Mouse (Mus musculus) lung, postnatal 14 days (tissue): Measurements from ENCODE around the gene Tspo2.

Source experiments
- DNase-seq: peaks from one replicate; pipeline ENCODE4 v3.0.0; 2021

Tspo2 gene

DNA sequence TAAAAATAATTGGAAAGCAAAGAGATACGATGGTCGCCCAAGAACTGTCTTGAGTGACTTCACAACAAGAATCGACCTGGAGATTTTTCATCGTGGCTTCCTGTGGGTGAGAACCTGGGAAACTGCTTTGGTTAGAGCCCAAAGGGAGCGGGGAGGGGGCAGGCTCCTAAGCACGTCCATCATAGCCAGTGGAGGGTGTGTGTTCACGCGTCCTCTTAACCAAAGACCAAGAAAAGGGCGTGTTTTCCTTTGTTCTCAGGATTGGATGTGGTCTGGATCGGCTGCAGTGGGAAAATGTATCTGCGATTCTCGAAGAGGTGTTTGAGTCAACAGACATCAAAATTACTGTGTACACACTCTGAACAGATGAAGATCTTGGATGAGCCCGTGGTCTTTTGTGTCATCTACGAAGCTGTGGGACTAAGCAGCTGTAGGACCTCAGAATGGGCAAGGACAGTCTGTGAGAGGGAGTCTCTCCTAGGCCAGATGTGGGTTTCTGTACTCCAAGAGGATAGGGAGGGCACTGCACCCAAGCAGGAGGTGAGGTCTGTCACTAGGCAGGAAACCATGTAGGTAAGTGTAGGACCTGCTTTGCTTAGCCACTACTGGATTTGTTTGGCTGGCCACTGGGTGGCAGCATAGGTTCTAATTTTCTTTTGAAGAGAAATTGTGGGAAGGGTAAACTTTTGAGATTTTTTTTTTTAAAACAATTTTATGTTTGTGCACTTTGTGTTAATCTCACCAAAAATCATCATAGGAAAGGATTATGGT, 34.7 kb downstream of the Tspo2 start:
- DNase-seq, result peak; percentile 70

GRCm38 (mm10) chr17:48416011-48416410, 35.3 kb downstream of the Tspo2 start:
- no peak for DNase-seq

DNA sequence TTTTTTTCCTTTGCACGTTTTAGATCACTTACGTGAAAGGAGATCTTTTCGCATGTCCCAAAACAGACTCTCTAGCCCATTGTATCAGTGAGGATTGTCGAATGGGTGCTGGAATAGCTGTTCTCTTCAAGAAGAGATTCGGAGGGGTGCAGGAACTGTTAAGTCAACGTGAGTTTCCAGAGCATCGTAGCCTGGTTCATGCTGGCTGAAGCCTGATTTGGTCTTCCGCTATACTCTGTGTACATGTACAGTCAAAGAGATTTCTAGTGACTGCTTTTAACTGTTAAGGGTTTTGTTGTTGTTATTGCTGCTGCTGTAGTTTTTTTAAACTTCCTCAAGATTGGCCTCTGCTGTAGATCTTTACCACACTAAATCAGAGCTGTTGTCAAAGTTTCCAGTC, 40.1 kb downstream of the Tspo2 start:
- no peak for DNase-seq

DNA sequence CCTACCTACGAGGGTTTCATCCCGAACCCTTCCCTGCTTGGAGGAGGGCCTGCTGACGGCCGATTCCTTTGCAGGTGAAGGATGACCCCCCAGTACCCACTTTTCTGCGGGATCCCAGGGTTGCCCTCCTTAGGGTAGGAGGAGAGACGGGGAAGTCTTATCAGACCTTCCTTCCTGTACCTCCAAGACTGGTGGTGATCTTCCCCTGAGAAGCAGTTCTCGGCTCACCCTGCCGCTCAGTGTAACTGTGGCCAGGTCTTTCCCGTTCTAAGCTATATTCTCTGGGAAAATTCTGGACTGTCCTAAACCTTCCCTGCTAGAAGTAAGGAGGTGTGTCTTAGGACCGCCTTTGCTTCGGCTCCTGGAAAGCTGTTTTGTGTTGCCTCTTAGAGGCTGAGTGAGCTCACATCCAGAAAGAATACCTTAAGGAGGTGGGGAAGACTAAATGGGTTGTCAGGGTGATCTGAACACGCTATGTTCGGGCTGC, 41.0 kb downstream of the Tspo2 start:
- DNase-seq, result no peak

- DNase-seq, result peak; percentile 100
These were observed 41.7 kb downstream of the Tspo2 start, which contains the start of the genes Nfya and Oard1 for GRCm38 (mm10) chr17:48409380-48410298. Nfya (minus strand) TSS chr17:48409906. Oard1 (plus strand) TSS chr17:48410014.

DNA sequence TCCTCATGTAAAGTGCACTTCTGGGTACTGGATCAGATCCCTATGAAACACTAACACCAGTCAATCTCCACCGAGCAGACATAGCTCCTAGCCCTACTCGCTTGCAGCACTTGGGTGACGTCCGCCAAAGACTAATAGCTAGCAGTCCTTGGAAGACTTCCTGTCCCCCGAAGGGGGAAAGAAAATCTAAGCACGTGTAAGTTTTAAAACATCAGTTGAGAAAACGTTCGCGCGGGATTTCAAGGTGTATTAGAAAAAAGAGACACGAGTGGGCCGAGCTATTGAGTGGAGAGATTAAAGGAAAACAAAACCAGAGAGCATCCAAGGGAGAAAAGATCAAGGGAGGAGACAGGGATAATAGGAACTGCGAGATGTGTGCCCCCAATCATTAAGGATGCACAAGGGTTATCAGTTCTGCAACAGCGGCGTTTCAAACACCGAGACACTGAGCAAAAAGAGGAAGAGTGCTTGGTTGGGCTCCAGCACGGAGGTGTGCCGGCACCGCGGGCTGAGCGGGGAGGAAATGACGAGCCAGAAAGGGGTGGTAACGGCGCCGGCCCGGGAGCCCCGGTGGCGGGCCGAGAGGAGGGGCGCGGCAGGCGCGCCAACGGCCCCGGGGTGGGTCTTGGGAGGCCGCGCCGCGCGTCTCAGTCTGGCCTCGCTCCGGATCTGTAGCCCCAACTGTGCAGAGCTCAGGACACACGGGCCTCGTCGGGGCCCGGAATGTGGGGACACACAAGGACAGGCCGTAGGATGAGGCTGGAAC, 42.6 kb downstream of the Tspo2 start:
- peak; percentile 81 for DNase-seq

DNA sequence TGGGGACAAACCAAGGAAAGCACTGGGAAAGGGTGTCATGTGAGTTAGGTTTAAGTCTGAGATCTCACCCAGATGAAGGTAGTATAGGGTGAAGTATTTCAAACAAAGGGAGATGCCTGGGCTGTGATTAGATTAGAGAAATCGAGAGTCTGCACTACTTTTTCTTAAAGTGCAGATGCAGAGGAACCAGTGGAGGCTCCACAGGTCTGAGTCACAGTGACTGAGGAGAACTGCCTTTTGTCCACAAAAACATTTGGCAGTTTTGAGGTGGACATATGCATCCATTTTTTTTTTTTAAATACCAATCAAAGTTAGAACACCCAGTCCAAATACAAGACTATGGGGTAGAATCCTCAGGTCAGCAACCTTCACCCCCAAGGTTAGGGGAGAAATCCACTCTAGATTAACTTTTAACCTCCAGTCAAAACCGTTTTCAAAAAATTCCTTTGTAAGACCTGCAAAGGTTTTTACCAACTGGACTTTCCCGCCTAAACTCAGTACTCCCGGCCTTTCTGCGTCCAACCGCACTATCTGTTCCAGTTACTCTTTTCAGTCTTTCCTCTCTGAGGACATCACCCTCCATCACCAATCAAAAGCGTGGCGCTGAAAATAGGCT, 43.3 kb downstream of the Tspo2 start:
- DNase-seq, result no peak

DNA sequence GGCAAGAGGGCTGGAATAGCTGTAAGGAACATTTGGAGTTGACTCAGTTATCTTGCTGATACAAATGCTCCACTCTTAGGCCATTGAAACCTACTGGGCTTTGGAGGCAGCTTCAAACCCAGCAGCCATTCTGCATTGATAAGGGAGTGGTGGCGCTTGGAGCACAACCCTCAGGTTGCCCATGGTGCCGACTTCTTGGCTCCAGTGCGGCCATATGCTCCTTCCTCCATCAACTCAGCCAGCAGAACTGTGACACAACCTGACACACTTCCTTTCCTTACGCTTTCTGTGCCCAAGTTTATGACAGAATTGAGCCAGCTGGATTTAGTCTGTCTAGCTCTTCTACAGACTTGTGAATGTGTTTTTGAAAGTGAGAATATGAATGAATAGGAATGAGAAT, 44.2 kb downstream of the Tspo2 start:
- DNase-seq, result no peak

- no peak for DNase-seq
These were observed 46.6 kb downstream of the Tspo2 start for GRCm38 (mm10) chr17:48404706-48405105.

- DNase-seq, result no peak
These were observed 47.5 kb downstream of the Tspo2 start for GRCm38 (mm10) chr17:48403848-48404247.

GRCm38 (mm10) chr17:48402751-48403150, 48.6 kb downstream of the Tspo2 start:
- no peak for DNase-seq

DNA sequence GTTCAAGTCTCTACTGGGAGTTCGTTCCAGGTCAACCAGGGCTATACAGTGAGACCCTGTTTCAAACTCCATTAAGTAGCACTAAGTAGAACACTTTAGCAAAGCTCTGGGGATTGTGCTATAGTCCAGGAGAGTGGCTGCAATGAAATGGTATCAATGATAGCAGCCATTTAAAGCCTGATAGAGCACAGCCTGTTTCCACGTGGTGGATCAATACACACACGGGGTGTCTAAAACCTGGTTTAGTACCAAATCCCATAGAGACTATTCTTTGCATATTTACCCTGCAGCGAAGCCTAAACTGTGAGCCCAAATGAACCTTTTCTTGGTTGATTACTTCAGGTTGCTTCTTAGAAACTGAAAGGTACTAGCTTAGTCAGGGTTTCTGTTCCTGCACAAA, 49.6 kb downstream of the Tspo2 start:
- DNase-seq, result no peak
